Mouse (Mus musculus) hindbrain, embryonic 15.5 days (tissue): ENCODE data around the gene Tenm3. TPM values are rescaled to one million over a fixed set of nuclear protein-coding genes. Genes with fewer than 3 reads are reported as not detected.

Source experiments
- ATAC-seq: fragments of 200-750 bp; cut with Nextera tagmentation; 2 replicates; pipeline ENCODE4 v1.8.0; 2017; ENCODE audit warnings: low read depth, moderate number of reproducible peaks, moderate TSS enrichment; ENCODE audit not compliant: low FRiP score
- H3K27ac ChIP-seq: fragments of 300-500 bp; sonication (generic); replicated peaks from 2 replicates; pipeline ENCODE4 v1.5.1; 2015; ENCODE audit warnings: mild to moderate bottlenecking, inconsistent platforms
- H3K27me3 ChIP-seq: fragments of 300-500 bp; sonication (generic); 2 replicates; pipeline ENCODE4 v1.6.1; 2015; ENCODE audit warnings: control low read depth, inconsistent platforms
- H3K36me3 ChIP-seq: fragments of 300-500 bp; sonication (generic); 2 replicates; pipeline ENCODE4 v1.6.1; 2015; ENCODE audit warnings: control low read depth, inconsistent platforms
- H3K4me1 ChIP-seq: fragments of 300-500 bp; sonication (generic); replicated peaks from 2 replicates; pipeline ENCODE4 v1.6.1; 2015; ENCODE audit warnings: control low read depth, inconsistent platforms
- H3K4me2 ChIP-seq: fragments of 300-500 bp; sonication (generic); 2 replicates; pipeline ENCODE4 v1.6.1; 2015; ENCODE audit warnings: moderate library complexity, mild to moderate bottlenecking, inconsistent platforms
- H3K4me3 ChIP-seq: fragments of 300-500 bp; sonication (generic); 2 replicates; pipeline ENCODE4 v1.5.1; 2015; ENCODE audit warnings: mild to moderate bottlenecking, inconsistent platforms
- H3K9ac ChIP-seq: fragments of 300-500 bp; sonication (generic); 2 replicates; pipeline ENCODE4 v1.6.1; 2015; ENCODE audit warnings: inconsistent platforms
- H3K9me3 ChIP-seq: fragments of 300-500 bp; sonication (generic); 2 replicates; pipeline ENCODE4 v1.6.1; 2016; ENCODE audit warnings: control low read depth, inconsistent platforms
- WGBS: fragments of 180-500 bp; shearing (Covaris S2); methylation state at CpG from one replicate; pipeline ENCODE4 v1.1.7; 2015; 5-methylcytosine and 5-hydroxymethylcytosine counted together
- polyA plus RNA-seq: library from polyadenylated mRNA; unstranded; fragments of >200 nt; fragmentation: Nextera tagmentation; extraction: Ambion mirVana; gene quantifications from 2 replicates; pipeline ENCODE4 v1.2.1, GENCODE M21; 2015

Tenm3 gene
- polyA plus RNA-seq, result 29.6 and 32.7 TPM in 2 replicates

GRCm38 (mm10) chr8:48843931-48844285 lies at the start of gene Tenm3:
Tenm3 (minus strand) TSS chr8:48843951.
- Histone ChIP-seq H3K36me3 (no peaks in the 10 kb centered on the region), H3K27ac (peak within 1 kb of the TSS; percentile 83), H3K4me1 (peaks cover 29% of the 10 kb centered on the region), H3K4me3 (peak within 1 kb of the TSS; percentile 84), H3K4me2 (peak within 1 kb of the TSS; percentile 94), H3K9me3 (no peaks in the 10 kb centered on the region), H3K9ac (peak within 1 kb of the TSS; percentile 62), H3K27me3 (peaks cover 21% of the 10 kb centered on the region)
- WGBS, result under 1% methylated on average over 19 of the region's 19 CpGs
- ATAC-seq, result peak; percentile 72

- 33% methylated on average over 7 of the region's 7 CpGs for WGBS
- no peak for ATAC-seq
- Histone ChIP-seq H3K4me1 (no peaks in the 10 kb centered on the region), H3K4me3 (no peak overlapping the region), H3K36me3 (no peaks in the 10 kb centered on the region), H3K4me2 (no peak overlapping the region), H3K9me3 (no peaks in the 10 kb centered on the region), H3K27me3 (no peaks in the 10 kb centered on the region), H3K9ac (no peak overlapping the region), H3K27ac (no peak overlapping the region)
These were observed 46.5 kb upstream of the Tenm3 start for GRCm38 (mm10) chr8:48890216-48890765.

- Histone ChIP-seq H3K4me3 (no peak overlapping the region), H3K36me3 (no peaks in the 10 kb centered on the region), H3K4me2 (no peak overlapping the region), H3K9ac (no peak overlapping the region), H3K9me3 (no peaks in the 10 kb centered on the region), H3K27ac (no peak overlapping the region), H3K4me1 (no peaks in the 10 kb centered on the region), H3K27me3 (no peaks in the 10 kb centered on the region)
- ATAC-seq, result no peak
- 96% methylated on average over 4 of the region's 4 CpGs for WGBS
These were observed 40.5 kb upstream of the Tenm3 start for GRCm38 (mm10) chr8:48884270-48884669.

GRCm38 (mm10) chr8:48880585-48880984 lies 36.8 kb upstream of the Tenm3 start:
- Histone ChIP-seq H3K36me3 (no peaks in the 10 kb centered on the region), H3K4me2 (no peak overlapping the region), H3K4me3 (no peak overlapping the region), H3K9ac (no peak overlapping the region), H3K9me3 (no peaks in the 10 kb centered on the region), H3K27me3 (no peaks in the 10 kb centered on the region), H3K27ac (no peak overlapping the region), H3K4me1 (no peaks in the 10 kb centered on the region)
- 83% methylated on average over 5 of the region's 5 CpGs for WGBS
- no peak for ATAC-seq

- no peaks in the 10 kb centered on the region for H3K4me1 ChIP-seq
- no peaks in the 10 kb centered on the region for H3K9me3 ChIP-seq
- H3K4me3 ChIP-seq, result no peak overlapping the region
- H3K4me2 ChIP-seq, result no peak overlapping the region
- H3K27me3 ChIP-seq, result no peaks in the 10 kb centered on the region
- H3K36me3 ChIP-seq, result no peaks in the 10 kb centered on the region
- no peak overlapping the region for H3K9ac ChIP-seq
- no peak overlapping the region for H3K27ac ChIP-seq
- WGBS, result 94% methylated on average over 5 of the region's 5 CpGs
- no peak for ATAC-seq
These were observed 22.2 kb upstream of the Tenm3 start for GRCm38 (mm10) chr8:48865972-48866371.

GRCm38 (mm10) chr8:48865485-48865884 lies 21.7 kb upstream of the Tenm3 start:
- no peak overlapping the region for H3K4me3 ChIP-seq

GRCm38 (mm10) chr8:48850223-48851010 lies 6.7 kb upstream of the Tenm3 start:
- 0 out of 2 replicates have a peak, but pooled peaks have one; percentile 15 for ATAC-seq
- Histone ChIP-seq H3K4me3 (no peak overlapping the region), H3K36me3 (no peaks in the 10 kb centered on the region), H3K27ac (no peak overlapping the region), H3K4me2 (peak overlapping the region; percentile 17; the same call in 1 of the 2 replicates), H3K9ac (no peak overlapping the region), H3K9me3 (no peaks in the 10 kb centered on the region), H3K27me3 (peaks cover 9% of the 10 kb centered on the region), H3K4me1 (peaks cover 11% of the 10 kb centered on the region; the same call in 1 of the 2 replicates)
- 22% methylated on average over 8 of the region's 8 CpGs for WGBS

More at GRCm38 (mm10) chr8:48865485-48865884, 21.7 kb upstream of the Tenm3 start:
- Histone ChIP-seq H3K27ac (no peak overlapping the region), H3K4me1 (no peaks in the 10 kb centered on the region), H3K4me2 (no peak overlapping the region), H3K27me3 (no peaks in the 10 kb centered on the region), H3K36me3 (no peaks in the 10 kb centered on the region), H3K9me3 (no peaks in the 10 kb centered on the region), H3K9ac (no peak overlapping the region)
- no peak for ATAC-seq
- WGBS, result 78% methylated on average over 4 of the region's 4 CpGs

- Histone ChIP-seq H3K9me3 (no peaks in the 10 kb centered on the region), H3K4me3 (no peak overlapping the region), H3K4me2 (no peak overlapping the region), H3K4me1 (peaks cover 21% of the 10 kb centered on the region), H3K27ac (no peak overlapping the region), H3K27me3 (peaks cover 17% of the 10 kb centered on the region), H3K9ac (no peak overlapping the region), H3K36me3 (no peaks in the 10 kb centered on the region)
- WGBS, result 36% methylated on average over 6 of the region's 6 CpGs
- no peak for ATAC-seq
These were observed 5.4 kb upstream of the Tenm3 start for GRCm38 (mm10) chr8:48849091-48849616.

GRCm38 (mm10) chr8:48844961-48845360 lies 1.2 kb upstream of the Tenm3 start:
- Histone ChIP-seq H3K4me1 (peaks cover 31% of the 10 kb centered on the region), H3K9ac (0 out of 2 replicates have a peak overlapping the region, but pooled peaks have one; percentile 62), H3K27ac (no peak overlapping the region)

GRCm38 (mm10) chr8:48844370-48844905 lies 687 bp upstream of the Tenm3 start:
- no peaks in the 10 kb centered on the region for H3K36me3 ChIP-seq
- H3K27ac ChIP-seq, result peak overlapping the region; percentile 83
- peak overlapping the region; percentile 62 for H3K9ac ChIP-seq
- under 1% methylated on average over 14 of the region's 14 CpGs for WGBS
- H3K4me2 ChIP-seq, result peak overlapping the region; percentile 94
- ATAC-seq, result no peak
- peaks cover 21% of the 10 kb centered on the region for H3K27me3 ChIP-seq
- no peaks in the 10 kb centered on the region for H3K9me3 ChIP-seq
- H3K4me1 ChIP-seq, result peaks cover 29% of the 10 kb centered on the region
- H3K4me3 ChIP-seq, result peak overlapping the region; percentile 84

More at GRCm38 (mm10) chr8:48844961-48845360, 1.2 kb upstream of the Tenm3 start:
- peaks cover 21% of the 10 kb centered on the region for H3K27me3 ChIP-seq
- no peaks in the 10 kb centered on the region for H3K9me3 ChIP-seq
- 8% methylated on average over 12 of the region's 12 CpGs for WGBS
- H3K4me2 ChIP-seq, result peak overlapping the region; percentile 94
- H3K4me3 ChIP-seq, result peak overlapping the region; percentile 84
- no peaks in the 10 kb centered on the region for H3K36me3 ChIP-seq
- ATAC-seq, result no peak

- H3K36me3 ChIP-seq, result no peaks in the 10 kb centered on the region
- peak overlapping the region; percentile 83 for H3K27ac ChIP-seq
- H3K4me2 ChIP-seq, result peak overlapping the region; percentile 94
- H3K4me1 ChIP-seq, result peaks cover 29% of the 10 kb centered on the region
- peak overlapping the region; percentile 84 for H3K4me3 ChIP-seq
- H3K9me3 ChIP-seq, result no peaks in the 10 kb centered on the region
- WGBS, result under 1% methylated on average over 49 of the region's 93 CpGs
- H3K27me3 ChIP-seq, result peaks cover 21% of the 10 kb centered on the region
- ATAC-seq, result peak; percentile 88
- H3K9ac ChIP-seq, result peak overlapping the region; percentile 62
These were observed 490 bp downstream of the Tenm3 start for GRCm38 (mm10) chr8:48842991-48843930.
